Mouse (Mus musculus): ENCODE measurements around the gene Glb1l2. TPM values are rescaled to one million over a fixed set of nuclear protein-coding genes. Genes with fewer than 3 reads are reported as not detected.

The Glb1l2 gene
- polyA plus RNA-seq, 1 experiment, result not detected

- H3K4me3 ChIP-seq (replicated peaks; ENCODE audit: control insufficient read depth, low read depth, low read length), result no peak overlapping the region
- no peaks in the 10 kb centered on the region; the same call in 1 of the 2 replicates for H3K4me1 ChIP-seq (ENCODE audit: control insufficient read depth, insufficient read depth, low read length)
- WGBS, result 26% methylated on average over 9 of the region's 9 CpGs
- no peak for TF ChIP-seq CTCF (IDR thresholded peaks at IDR 0.05; ENCODE audit: control insufficient read depth, insufficient read depth, low read length)
- TF ChIP-seq POLR2A (IDR thresholded peaks at IDR 0.05; ENCODE audit: borderline replicate concordance, control insufficient read depth, low read depth, low read length), result no peak
- no peak overlapping the region for H3K27ac ChIP-seq (ENCODE audit: control insufficient read depth, insufficient read depth, low read depth, low read length, poor library complexity)
These were observed 46.2 kb downstream of the Glb1l2 start for GRCm38 (mm10) chr9:26760081-26760480.

GRCm38 (mm10) chr9:26748893-26749292 is 57.4 kb downstream of the Glb1l2 start:
- H3K4me3 ChIP-seq (replicated peaks; ENCODE audit: control insufficient read depth, low read depth, low read length), result no peak overlapping the region
- H3K27ac ChIP-seq (ENCODE audit: control insufficient read depth, insufficient read depth, low read depth, low read length, poor library complexity), result no peak overlapping the region
- 68% methylated on average over 4 of the region's 4 CpGs for WGBS
- TF ChIP-seq POLR2A (IDR thresholded peaks at IDR 0.05; ENCODE audit: borderline replicate concordance, control insufficient read depth, low read depth, low read length), result no peak
- no peak for TF ChIP-seq CTCF (IDR thresholded peaks at IDR 0.05; ENCODE audit: control insufficient read depth, insufficient read depth, low read length)
- H3K4me1 ChIP-seq (ENCODE audit: control insufficient read depth, insufficient read depth, low read length), result no peaks in the 10 kb centered on the region

- WGBS, result 57% methylated on average over 4 of the region's 4 CpGs
- TF ChIP-seq POLR2A (IDR thresholded peaks at IDR 0.05; ENCODE audit: borderline replicate concordance, control insufficient read depth, low read depth, low read length), result no peak
- Histone ChIP-seq H3K4me1 (ENCODE audit: control insufficient read depth, insufficient read depth, low read length) (no peaks in the 10 kb centered on the region), H3K27ac (ENCODE audit: control insufficient read depth, insufficient read depth, low read depth, low read length, poor library complexity) (no peak overlapping the region), H3K4me3 (replicated peaks; ENCODE audit: control insufficient read depth, low read depth, low read length) (no peak overlapping the region)
These were observed 59.1 kb downstream of the Glb1l2 start for GRCm38 (mm10) chr9:26747121-26747520.

DNA sequence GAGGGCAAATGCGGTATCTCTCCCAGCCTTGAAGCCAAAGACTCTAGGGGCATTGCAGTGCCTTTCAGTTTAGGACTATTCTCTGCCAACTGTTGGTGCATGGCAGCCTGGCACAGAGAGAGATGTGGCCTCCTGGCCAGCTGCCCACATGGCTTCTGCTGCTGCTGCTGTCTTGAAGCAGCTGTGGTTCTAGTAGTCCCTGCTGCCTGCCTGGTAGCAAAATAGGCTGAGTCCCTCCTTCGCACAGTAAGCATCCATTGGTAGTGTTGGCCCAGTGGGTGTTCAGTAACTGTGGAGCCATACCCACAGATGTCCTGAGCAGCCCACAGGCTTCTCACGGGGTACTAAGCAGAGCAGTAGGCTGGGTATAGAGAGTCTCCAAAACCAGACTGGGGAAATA is 63.5 kb downstream of the Glb1l2 start:
- no peaks in the 10 kb centered on the region for H3K4me1 ChIP-seq (ENCODE audit: control insufficient read depth, insufficient read depth, low read length)
- no peak overlapping the region for H3K27ac ChIP-seq (ENCODE audit: control insufficient read depth, insufficient read depth, low read depth, low read length, poor library complexity)
- TF ChIP-seq POLR2A (IDR thresholded peaks at IDR 0.05; ENCODE audit: borderline replicate concordance, control insufficient read depth, low read depth, low read length), result no peak
- TF ChIP-seq CTCF (IDR thresholded peaks at IDR 0.05; ENCODE audit: control insufficient read depth, insufficient read depth, low read length), result no peak
- H3K4me3 ChIP-seq (replicated peaks; ENCODE audit: control insufficient read depth, low read depth, low read length), result no peak overlapping the region
- 77% methylated on average over 3 of the region's 3 CpGs for WGBS

DNA sequence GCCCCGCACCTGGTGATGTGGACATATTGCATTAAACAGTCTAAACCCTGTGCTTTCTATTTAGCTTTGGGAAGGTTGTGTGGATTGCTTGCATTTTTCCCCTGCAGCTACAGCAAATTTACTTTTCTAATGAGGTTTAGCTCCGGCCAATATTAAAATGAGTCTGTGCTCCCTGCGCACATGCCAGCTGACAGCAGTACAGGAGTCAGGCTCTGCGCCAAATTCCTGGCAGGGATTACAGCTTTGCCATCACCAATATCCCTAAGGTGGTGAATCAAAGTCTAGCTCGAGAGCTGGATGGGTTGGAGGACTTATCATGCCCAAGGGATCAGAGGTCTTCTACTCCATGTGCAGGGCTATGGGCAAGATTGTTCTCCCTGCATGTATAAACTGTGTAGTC is 69.2 kb downstream of the Glb1l2 start:
- no peak overlapping the region for H3K4me3 ChIP-seq (replicated peaks; ENCODE audit: control insufficient read depth, low read depth, low read length)
- TF ChIP-seq POLR2A (IDR thresholded peaks at IDR 0.05; ENCODE audit: borderline replicate concordance, control insufficient read depth, low read depth, low read length) (no peak), CTCF (IDR thresholded peaks at IDR 0.05; ENCODE audit: control insufficient read depth, insufficient read depth, low read length) (no peak)
- H3K27ac ChIP-seq (ENCODE audit: control insufficient read depth, insufficient read depth, low read depth, low read length, poor library complexity), result no peak overlapping the region
- H3K4me1 ChIP-seq (ENCODE audit: control insufficient read depth, insufficient read depth, low read length), result no peaks in the 10 kb centered on the region
- WGBS, result 69% methylated on average over 5 of the region's 5 CpGs

GRCm38 (mm10) chr9:26733986-26734385 is 72.3 kb downstream of the Glb1l2 start:
- WGBS, result 4% methylated on average over 37 of the region's 37 CpGs
- Histone ChIP-seq H3K27ac (ENCODE audit: control insufficient read depth, insufficient read depth, low read depth, low read length, poor library complexity) (no peak overlapping the region), H3K4me1 (ENCODE audit: control insufficient read depth, insufficient read depth, low read length) (no peaks in the 10 kb centered on the region), H3K4me3 (replicated peaks; ENCODE audit: control insufficient read depth, low read depth, low read length) (no peak overlapping the region)
- TF ChIP-seq CTCF (IDR thresholded peaks at IDR 0.05; ENCODE audit: control insufficient read depth, insufficient read depth, low read length), result no peak
- no peak for TF ChIP-seq POLR2A (IDR thresholded peaks at IDR 0.05; ENCODE audit: borderline replicate concordance, control insufficient read depth, low read depth, low read length)

- H3K4me3 ChIP-seq (replicated peaks; ENCODE audit: control insufficient read depth, low read depth, low read length), result no peak within 1 kb of the TSS
- WGBS, result 8% methylated on average over 63 of the region's 65 CpGs
- H3K4me1 ChIP-seq (ENCODE audit: control insufficient read depth, insufficient read depth, low read length), result no peaks in the 10 kb centered on the region
- TF ChIP-seq POLR2A (IDR thresholded peaks at IDR 0.05; ENCODE audit: borderline replicate concordance, control insufficient read depth, low read depth, low read length) (no peak), CTCF (IDR thresholded peaks at IDR 0.05; ENCODE audit: control insufficient read depth, insufficient read depth, low read length) (no peak)
- H3K27ac ChIP-seq (ENCODE audit: control insufficient read depth, insufficient read depth, low read depth, low read length, poor library complexity), result no peak within 1 kb of the TSS
These were observed 72.9 kb downstream of the Glb1l2 start, which contains the start of gene B3gat1 for GRCm38 (mm10) chr9:26733206-26733891. B3gat1 (plus strand) TSS chr9:26733728.

GRCm38 (mm10) chr9:26728556-26728955 is 77.7 kb downstream of the Glb1l2 start:
- Histone ChIP-seq H3K4me1 (ENCODE audit: control insufficient read depth, insufficient read depth, low read length) (no peaks in the 10 kb centered on the region), H3K4me3 (replicated peaks; ENCODE audit: control insufficient read depth, low read depth, low read length) (no peak overlapping the region), H3K27ac (ENCODE audit: control insufficient read depth, insufficient read depth, low read depth, low read length, poor library complexity) (no peak overlapping the region)
- TF ChIP-seq POLR2A (IDR thresholded peaks at IDR 0.05; ENCODE audit: borderline replicate concordance, control insufficient read depth, low read depth, low read length), result no peak
- TF ChIP-seq CTCF (IDR thresholded peaks at IDR 0.05; ENCODE audit: control insufficient read depth, insufficient read depth, low read length), result no peak
- WGBS, result 71% methylated on average over 2 of the region's 2 CpGs

- 65% methylated on average over 2 of the region's 2 CpGs for WGBS
- Histone ChIP-seq H3K27ac (ENCODE audit: control insufficient read depth, insufficient read depth, low read depth, low read length, poor library complexity) (no peak overlapping the region), H3K4me3 (replicated peaks; ENCODE audit: control insufficient read depth, low read depth, low read length) (no peak overlapping the region), H3K4me1 (ENCODE audit: control insufficient read depth, insufficient read depth, low read length) (no peaks in the 10 kb centered on the region)
- no peak for TF ChIP-seq CTCF (IDR thresholded peaks at IDR 0.05; ENCODE audit: control insufficient read depth, insufficient read depth, low read length)
These were observed 78.8 kb downstream of the Glb1l2 start for GRCm38 (mm10) chr9:26727445-26727844.
